Mouse (Mus musculus) kidney, adult 9 months (tissue): Measurements from ENCODE around the gene Lca5l.

Experiments
- DNase-seq: peaks from one replicate; pipeline ENCODE4 v3.0.0; 2022

Gene Lca5l

GRCm38 (mm10) chr16:96112769-96113168 is 79.3 kb downstream of the Lca5l start:
- no peak for DNase-seq

DNA sequence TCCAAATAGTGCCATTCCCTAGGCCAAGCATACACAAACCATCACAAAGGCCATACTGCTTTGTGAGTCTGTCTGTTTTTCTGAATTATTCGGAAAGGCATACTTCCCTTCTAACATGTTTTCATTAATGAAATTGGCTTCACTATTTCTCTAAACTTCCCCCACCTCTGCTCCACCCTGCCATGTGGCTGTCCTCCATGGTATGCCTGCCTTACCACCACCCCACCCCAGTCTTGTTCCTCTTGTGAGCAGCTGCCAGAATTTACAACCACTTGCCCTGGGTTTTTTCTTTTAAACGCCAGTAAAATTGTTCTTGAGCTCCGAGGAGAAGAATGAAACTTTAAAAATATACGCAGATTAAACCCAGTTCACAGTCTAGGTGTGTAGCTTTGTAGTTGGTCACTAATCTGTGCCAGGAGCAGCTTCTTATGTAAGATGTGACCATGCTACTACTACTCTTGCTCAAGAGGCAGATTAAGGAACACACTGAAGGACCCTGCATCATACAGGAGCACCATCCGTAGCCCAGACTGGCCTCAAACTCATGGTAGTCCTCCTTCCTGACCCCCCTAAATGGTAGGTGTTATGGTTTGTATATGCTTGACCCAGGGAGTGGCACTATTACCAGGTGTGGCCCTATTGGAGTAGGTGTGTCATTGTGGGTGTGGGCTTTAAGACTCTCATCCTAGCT is 81.3 kb downstream of the Lca5l start:
- no peak for DNase-seq

DNA sequence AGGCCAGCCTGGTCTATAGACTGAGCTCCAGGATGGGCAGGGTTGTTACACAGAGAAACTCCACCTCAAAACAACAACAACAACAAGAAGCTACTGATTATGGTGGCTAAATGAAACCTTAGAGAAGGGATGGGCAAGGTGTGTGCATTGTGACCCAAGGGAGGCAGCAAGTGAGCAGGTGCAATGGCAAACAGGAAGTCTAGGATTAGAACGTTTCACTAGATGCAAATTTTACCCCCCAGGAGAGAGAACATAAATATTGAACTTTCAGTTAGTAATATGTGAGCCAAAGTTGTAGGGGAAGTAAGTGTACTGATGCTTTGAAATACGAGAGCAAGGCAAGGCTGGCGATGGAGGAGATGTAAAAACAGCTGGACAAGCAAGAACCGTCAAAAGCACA is 82.4 kb downstream of the Lca5l start:
- no peak for DNase-seq
